Mouse (Mus musculus) mouse embryonic stem cell (cell line): Measurements from ENCODE around the gene Kras.

Experiments
- in situ Hi-C, 2 experiments: fragments of 300-500 bp; cut with MboI; formaldehyde crosslinking; loops; 1 replicate in 1 of 2; 3 replicates in 1 of 2; pipeline ENCODE4 v1.14.3; 2019 to 2020; ENCODE audit warnings: low sequenced_read_pairs in 2 of 2, low pct_unique_long_range_greater_than_20kb in 1 of 2, mixed read lengths in 1 of 2; ENCODE audit not compliant: unreplicated experiment in 1 of 2

Gene Kras

GRCm38 (mm10) chr6:145204440-145204839 is 45.6 kb downstream of the Kras start:
- in situ Hi-C loops, result loop anchor here (5.0 kb wide), 1 partner anchor 143 kb away; no protein-coding TSS in a partner anchor

- in situ Hi-C loops, result loop anchor here (5.0 kb wide), 1 partner anchor 145 kb away; no protein-coding TSS in a partner anchor
Measured at GRCm38 (mm10) chr6:145202432-145203125, 47.5 kb downstream of the Kras start.

DNA sequence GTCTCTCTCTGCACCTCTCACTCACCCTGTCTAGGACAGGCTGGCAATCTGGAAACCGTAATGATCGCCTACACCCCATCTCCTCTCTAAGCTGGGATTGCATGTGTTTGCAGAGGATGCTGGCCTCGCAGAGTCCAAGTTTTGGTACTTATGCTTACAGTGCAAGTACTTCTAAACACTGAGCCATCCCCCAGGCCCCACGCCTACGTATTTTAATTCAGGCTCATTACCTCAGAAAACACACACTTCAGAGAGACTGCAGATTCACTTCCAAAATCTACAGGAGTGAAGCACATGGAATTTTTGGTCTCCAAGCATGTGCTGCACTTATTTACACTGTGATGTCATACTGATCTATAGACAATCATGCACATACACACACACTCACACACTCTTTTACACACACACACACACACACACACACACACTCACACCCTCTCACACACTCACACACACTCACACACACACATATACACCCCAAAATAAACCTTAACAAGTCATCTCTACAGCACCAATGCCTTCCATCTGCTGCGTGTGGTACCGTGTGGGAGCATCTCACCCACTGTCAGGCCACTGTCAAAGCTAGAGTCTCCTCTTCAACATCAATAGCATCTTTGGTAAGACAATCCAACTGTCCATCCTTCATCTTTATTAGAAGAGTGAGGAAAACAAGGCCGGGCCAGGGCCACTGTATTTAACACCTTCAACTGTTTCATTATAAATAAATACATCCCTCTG is 51.9 kb downstream of the Kras start:
- in situ Hi-C loops, result no loop called here

DNA sequence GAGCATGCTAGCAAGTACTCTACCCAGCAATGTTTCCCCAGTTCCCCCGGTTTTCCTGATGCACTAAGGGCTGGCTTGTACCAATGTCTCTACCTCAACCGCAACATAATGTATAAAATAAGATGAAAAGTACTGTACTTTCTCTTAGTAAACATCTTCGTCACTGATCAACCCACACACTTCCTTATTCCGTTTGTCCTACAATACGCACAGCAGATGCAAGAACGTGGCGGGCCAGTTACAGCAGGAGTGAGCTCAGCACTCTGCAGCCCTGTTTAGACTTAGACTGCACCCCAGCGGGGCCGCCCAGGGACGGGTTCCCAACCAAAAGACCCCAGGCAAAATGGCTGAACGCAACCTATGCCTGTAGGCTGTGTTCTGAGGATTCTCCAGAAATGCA is 56.6 kb downstream of the Kras start:
- in situ Hi-C loops, result no loop called here

DNA sequence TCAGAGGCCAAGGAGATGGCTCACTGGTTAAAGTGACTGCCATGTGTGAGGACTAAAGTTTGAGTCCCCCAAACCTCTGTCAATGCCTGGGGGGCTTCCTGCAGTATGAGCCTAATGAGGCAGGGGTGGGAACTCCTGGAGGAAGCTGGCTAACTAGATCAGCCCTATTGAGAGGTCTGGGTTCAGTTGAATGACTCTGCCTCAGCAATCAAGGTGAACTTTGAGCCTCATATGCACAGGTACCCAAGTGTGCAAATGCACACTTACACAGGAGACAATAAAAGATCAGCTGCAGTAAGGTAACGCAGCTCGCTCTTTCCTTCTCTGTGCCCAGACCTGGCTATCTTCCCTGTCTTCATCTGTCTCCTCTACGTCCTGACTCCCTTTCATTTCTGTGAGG is 57.0 kb downstream of the Kras start:
- in situ Hi-C loops, result no loop called here

DNA sequence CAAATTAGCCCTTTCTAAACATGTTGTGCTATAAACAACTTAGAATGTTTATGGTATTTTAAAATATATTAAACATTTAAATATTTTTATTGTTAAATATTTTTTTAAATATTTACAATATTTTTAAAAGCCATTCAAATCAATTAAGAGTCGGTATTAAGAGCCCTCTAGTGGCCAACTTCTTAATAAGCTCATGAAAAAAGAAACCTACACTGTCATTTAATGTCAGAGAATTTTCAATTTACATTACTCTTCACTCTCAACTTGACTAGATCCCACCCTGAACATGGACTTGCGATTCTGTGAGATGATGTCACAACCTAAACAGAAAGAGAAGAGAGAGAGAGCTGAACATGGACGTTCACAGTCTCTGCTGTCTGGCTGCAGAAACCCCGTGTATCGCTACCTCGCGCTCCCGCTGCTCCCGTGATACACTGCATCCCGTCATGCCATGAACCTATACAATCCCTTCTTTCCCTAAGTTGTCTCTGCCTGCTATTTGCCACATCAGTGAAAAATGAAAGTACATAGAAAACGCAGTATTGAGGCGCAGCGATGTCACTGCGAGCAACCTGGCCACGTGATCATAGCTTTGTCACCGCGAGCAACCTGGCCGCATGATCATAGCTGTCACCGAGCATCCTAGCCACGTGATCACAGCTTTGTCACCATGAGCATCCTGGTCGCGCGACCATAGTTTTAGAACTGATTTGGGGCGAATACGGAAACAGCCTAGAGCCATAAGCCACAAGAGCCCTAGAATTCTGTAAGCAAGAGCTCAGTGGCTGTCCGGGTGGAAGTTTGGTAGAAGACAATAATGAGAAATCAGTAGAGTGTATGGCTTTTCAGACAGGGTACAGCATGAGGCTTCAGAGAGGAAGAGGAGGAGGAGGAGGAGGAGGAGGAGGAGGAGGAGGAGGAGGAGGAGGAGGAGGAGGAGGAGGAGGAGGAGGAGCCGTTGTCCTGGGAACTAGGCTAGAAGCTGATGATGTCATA is 62.6 kb downstream of the Kras start:
- in situ Hi-C loops, result loop anchor here in 1 of 2 experiments (10.0 kb wide), 1 partner anchor 253 kb away; no protein-coding TSS in a partner anchor

GRCm38 (mm10) chr6:145186096-145186495 is 63.9 kb downstream of the Kras start:
- in situ Hi-C loops, result loop anchor here in 1 of 2 experiments (10.0 kb wide), 1 partner anchor 251 kb away; no protein-coding TSS in a partner anchor

GRCm38 (mm10) chr6:145182044-145182443 is 68.0 kb downstream of the Kras start:
- in situ Hi-C loops, result loop anchor here in 1 of 2 experiments (10.0 kb wide), 1 partner anchor 247 kb away; no protein-coding TSS in a partner anchor

GRCm38 (mm10) chr6:145179665-145180064 is 70.4 kb downstream of the Kras start:
- in situ Hi-C loops, result loop anchor here in 1 of 2 experiments (10.0 kb wide), 1 partner anchor 245 kb away; no protein-coding TSS in a partner anchor

- in situ Hi-C loops, result no loop called here
Measured at GRCm38 (mm10) chr6:145176474-145176873, 73.6 kb downstream of the Kras start.

- in situ Hi-C loops, result no loop called here
Measured at GRCm38 (mm10) chr6:145175571-145175981, 74.5 kb downstream of the Kras start.

DNA sequence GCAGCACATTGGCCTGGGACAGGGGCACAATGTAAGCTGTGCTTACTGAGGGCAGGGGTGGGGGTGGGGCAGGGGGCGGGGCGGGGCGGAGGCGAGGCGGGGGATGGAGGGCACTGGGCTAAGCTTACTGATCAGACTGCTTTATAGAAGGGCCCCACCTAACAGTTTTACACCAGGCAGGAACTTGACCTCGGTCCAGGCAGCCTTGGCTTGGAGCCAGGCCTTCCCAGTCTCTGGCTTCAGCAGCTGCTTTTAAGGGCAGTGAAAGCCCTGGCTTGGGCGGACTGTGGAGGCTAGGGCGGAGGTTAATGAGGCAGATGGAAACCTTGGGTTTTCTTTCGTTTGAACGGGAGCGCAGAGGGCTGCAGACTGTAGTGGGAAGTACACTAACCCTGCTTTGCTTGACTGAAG is 76.3 kb downstream of the Kras start:
- in situ Hi-C loops, result no loop called here

DNA sequence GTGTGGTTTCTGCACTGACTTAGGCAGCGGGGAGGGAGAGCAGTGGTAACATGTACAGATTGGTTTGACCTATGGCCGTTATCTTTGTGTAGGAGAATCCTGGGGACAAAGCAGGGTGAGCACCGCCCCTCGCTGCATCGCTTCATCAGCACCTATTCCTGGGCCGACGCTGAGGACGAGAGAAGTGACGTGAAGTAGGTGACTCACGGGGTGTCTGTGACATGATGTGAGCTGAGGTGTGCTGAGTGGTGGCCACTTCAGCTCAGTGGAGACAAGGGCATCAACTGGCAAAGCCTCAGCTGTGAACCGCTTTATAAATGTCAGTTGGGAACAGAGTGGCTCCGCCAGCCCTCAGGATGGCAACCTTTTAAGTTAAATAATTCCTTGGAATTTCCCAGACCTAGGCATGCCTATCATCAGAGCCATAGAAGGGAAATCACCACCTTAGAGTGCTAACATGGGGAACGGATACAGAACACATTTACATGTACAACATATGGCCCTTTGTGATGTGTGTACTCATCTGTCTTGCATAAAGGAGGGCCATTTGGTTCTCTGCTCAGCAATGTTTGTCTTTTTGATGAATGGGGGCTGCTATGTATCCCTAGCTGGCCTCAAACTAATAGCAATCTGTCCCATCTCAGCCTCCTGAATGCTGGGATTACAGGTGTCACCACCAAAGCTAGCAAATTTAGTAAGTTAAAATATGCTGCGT is 78.0 kb downstream of the Kras start:
- in situ Hi-C loops, result no loop called here
